Mouse (Mus musculus) heart, embryonic 16.5 days (tissue): Measurements from ENCODE around the gene Fmnl1. TPM values are rescaled to one million over a fixed set of nuclear protein-coding genes. Genes with fewer than 3 reads are reported as not detected.

ENCODE experiments used
- ATAC-seq: fragments of 200-750 bp; cut with Nextera tagmentation; replicated peaks from 2 replicates; pipeline ENCODE4 v1.8.0; 2017; ENCODE audit warnings: moderate number of reproducible peaks; ENCODE audit not compliant: insufficient read depth, low FRiP score; ENCODE audit errors: extremely low read depth
- H3K27ac ChIP-seq: fragments of 300-500 bp; sonication (generic); 2 replicates; pipeline ENCODE4 v1.5.1; 2014; ENCODE audit warnings: mild to moderate bottlenecking, low read length, control low read depth, moderate library complexity
- H3K27me3 ChIP-seq: fragments of 300-500 bp; sonication (generic); 2 replicates; pipeline ENCODE4 v1.6.1; 2014; ENCODE audit warnings: low read length, mixed read lengths; ENCODE audit not compliant: control insufficient read depth, insufficient read depth
- H3K36me3 ChIP-seq: fragments of 300-500 bp; sonication (generic); 2 replicates; pipeline ENCODE4 v1.6.1; 2014; ENCODE audit not compliant: control insufficient read depth, insufficient read depth
- H3K4me1 ChIP-seq: fragments of 300-500 bp; sonication (generic); 2 replicates; pipeline ENCODE4 v1.6.1; 2014; ENCODE audit warnings: low read length, mixed read lengths; ENCODE audit not compliant: control insufficient read depth, insufficient read depth
- H3K4me2 ChIP-seq: fragments of 300-500 bp; sonication (generic); 2 replicates; pipeline ENCODE4 v1.6.1; 2014; ENCODE audit warnings: low read depth, mild to moderate bottlenecking, control low read depth, low read length
- H3K4me3 ChIP-seq: fragments of 300-500 bp; sonication (generic); 2 replicates; pipeline ENCODE4 v1.5.1; 2014; ENCODE audit warnings: mild to moderate bottlenecking, control low read depth, low read length
- H3K9ac ChIP-seq: fragments of 300-500 bp; sonication (generic); 2 replicates; pipeline ENCODE4 v1.6.1; 2014; ENCODE audit warnings: low read length, control low read depth
- H3K9me3 ChIP-seq: fragments of 300-500 bp; sonication (generic); replicated peaks from 2 replicates; pipeline ENCODE4 v1.6.1; 2016; ENCODE audit warnings: low read length; ENCODE audit not compliant: control insufficient read depth
- WGBS: fragments of 180-500 bp; shearing (Covaris S2); extraction: QIAGEN DNeasy Blood & Tissue Kit; methylation state at CpG from one replicate; pipeline ENCODE4 v1.1.7; 2014; 5-methylcytosine and 5-hydroxymethylcytosine counted together
- polyA plus RNA-seq: library from polyadenylated mRNA; unstranded; fragments of >200 nt; fragmentation: Nextera tagmentation; extraction: Ambion mirVana; gene quantifications from 2 replicates; pipeline ENCODE4 v1.2.1, GENCODE M21; 2015

The Fmnl1 gene
- polyA plus RNA-seq, 1 experiment from 2014 or later = 7.6 TPM

DNA sequence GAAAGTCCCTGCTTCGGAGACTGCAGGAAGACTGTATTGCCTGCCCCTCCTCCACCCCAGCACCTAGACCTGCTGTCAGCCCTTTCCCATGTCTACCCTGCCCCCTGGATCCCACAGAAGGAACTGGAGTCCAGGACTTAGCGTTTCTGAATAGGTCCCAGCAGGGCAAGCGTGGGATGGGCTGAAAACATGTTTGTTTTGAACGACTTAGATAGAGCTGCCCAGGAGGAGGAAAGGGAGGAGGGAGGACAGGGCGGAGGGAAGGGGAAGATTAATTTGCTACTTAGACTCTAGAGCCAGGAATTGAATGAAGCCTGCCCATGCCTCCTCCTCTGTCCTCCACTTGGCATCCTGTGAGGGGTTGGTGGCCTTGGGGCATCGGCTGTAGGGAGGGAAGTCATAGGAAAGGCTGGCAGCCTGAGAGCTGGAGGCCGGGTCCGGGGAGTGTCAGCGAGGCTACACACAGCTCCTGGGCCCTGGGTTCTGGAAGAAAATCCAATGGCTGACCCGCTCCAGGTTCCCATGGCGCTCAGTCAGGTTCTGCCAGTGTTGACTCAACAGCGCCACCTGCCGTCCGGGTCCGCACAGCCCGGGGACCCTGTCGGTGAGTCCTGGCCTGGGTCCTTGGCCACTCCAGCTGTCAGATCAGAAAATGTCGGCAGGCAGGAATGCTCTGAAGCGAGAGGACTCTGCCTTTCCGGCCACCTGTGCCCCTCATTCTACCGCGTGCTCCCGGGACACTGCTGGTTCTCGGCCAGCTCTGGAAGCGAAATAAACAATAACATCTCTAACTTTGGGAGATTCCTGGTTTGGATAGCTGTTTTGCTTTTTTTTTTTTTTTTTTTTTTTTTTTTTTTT, 12.1 kb upstream of the Fmnl1 start:
- WGBS = 2% methylated on average over 25 of the region's 25 CpGs
- peak overlapping the region; percentile 60 for H3K9ac ChIP-seq
- H3K9me3 ChIP-seq = no peaks in the 10 kb centered on the region
- H3K4me2 ChIP-seq = peak overlapping the region; percentile 67
- H3K27ac ChIP-seq = peak overlapping the region; percentile 46; the same call in 1 of the 2 replicates
- H3K36me3 ChIP-seq = no peaks in the 10 kb centered on the region
- no peaks in the 10 kb centered on the region for H3K27me3 ChIP-seq
- peaks cover 6% of the 10 kb centered on the region for H3K4me1 ChIP-seq
- peak; percentile 95 for ATAC-seq
- H3K4me3 ChIP-seq = peak overlapping the region; percentile 44

DNA sequence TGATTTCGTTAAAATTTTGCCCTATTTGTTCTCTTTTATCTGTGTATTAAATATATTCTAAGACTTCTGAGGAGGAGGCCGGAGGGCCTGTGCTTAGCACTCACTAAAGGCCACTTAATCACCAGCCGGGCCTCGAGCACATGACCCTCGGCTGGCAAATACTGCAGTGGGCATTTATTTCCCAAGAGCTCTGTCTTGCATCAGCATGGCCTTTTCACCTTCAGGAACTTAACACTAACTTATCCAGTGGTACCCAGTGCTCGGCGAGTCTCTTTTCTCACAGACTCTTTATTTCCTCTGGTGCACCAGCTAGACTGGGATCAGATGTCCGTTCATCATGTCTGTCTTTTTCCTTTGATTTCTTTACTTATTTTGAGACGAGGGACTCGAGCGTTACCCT, 10.2 kb upstream of the Fmnl1 start:
- Histone ChIP-seq H3K9ac (no peak overlapping the region), H3K4me1 (peaks cover 6% of the 10 kb centered on the region), H3K36me3 (no peaks in the 10 kb centered on the region), H3K4me3 (no peak overlapping the region), H3K27me3 (no peaks in the 10 kb centered on the region), H3K27ac (no peak overlapping the region), H3K9me3 (no peaks in the 10 kb centered on the region), H3K4me2 (no peak overlapping the region)
- ATAC-seq = no peak
- 89% methylated on average over 11 of the region's 11 CpGs for WGBS

DNA sequence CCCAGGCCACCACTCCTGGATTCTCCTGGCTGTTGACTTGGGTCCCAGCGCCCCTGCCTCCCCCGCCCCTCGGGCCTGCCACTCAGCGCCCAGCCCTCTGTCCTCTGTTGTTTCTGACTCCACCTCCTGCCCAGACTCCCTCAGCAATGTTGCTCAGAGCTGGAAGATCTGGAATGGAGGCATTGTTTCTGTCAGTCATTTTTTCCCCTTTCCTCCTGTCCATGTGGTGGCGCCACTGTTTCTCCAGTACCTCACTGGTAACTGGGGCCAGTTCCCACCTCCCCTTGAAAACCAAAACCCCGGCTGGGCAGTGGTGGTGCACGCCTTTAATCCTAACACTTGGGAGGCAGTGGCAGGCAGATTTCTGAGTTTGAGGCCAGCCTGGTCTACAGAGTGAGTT, 9.5 kb upstream of the Fmnl1 start:
- Histone ChIP-seq H3K36me3 (no peaks in the 10 kb centered on the region), H3K9me3 (no peaks in the 10 kb centered on the region), H3K27me3 (no peaks in the 10 kb centered on the region), H3K4me3 (no peak overlapping the region), H3K4me1 (peaks cover 6% of the 10 kb centered on the region), H3K27ac (no peak overlapping the region), H3K9ac (no peak overlapping the region), H3K4me2 (no peak overlapping the region)
- 72% methylated on average over 7 of the region's 7 CpGs for WGBS
- no peak for ATAC-seq

DNA sequence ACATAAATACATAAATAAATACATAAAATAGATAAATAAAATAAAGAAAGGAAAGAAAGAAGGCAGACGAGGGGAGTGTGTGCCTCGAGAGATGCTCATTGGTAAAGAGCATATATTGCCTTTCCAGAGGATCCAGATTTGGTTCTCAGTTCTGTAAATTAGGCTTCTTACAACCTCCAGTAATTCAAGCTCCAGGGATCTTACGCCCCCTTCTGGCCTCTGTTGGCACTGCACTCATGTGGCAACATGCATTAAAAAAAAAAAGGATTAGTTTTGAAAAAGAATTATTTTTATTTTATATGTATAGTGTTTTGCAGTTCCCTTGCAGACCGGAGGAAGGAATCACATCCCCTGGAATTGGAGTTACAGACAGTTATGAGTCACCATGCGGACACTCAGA, 8.8 kb upstream of the Fmnl1 start:
- WGBS = 87% methylated on average over 5 of the region's 5 CpGs
- Histone ChIP-seq H3K9ac (no peak overlapping the region), H3K4me2 (no peak overlapping the region), H3K36me3 (no peaks in the 10 kb centered on the region), H3K27ac (no peak overlapping the region), H3K27me3 (no peaks in the 10 kb centered on the region), H3K9me3 (no peaks in the 10 kb centered on the region), H3K4me3 (no peak overlapping the region), H3K4me1 (peaks cover 6% of the 10 kb centered on the region)
- no peak for ATAC-seq

DNA sequence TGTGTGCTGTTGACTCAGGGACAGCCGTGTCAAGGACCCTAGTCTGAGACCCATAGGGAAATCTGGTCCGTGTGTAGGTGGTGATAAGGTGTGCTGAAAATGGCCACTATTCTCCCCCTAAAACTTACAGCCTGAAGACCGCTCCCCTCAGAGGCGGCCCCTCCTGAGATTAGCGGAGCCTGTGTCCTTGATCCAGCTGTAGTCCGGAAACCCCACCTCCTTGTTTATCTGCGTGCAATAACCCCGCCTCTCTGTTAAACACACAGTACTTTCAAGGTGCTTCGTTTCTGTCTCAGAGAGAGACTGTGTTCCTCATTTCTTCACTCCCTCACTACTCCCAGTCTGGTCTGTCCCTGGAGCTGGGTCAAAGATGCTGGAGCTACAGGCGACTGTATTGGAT, 6.5 kb upstream of the Fmnl1 start:
- 21% methylated on average over 10 of the region's 10 CpGs for WGBS
- peak; percentile 20; the same call in 1 of the 2 replicates for ATAC-seq
- Histone ChIP-seq H3K4me1 (no peaks in the 10 kb centered on the region), H3K36me3 (no peaks in the 10 kb centered on the region), H3K9me3 (no peaks in the 10 kb centered on the region), H3K27me3 (peaks cover 2% of the 10 kb centered on the region; the same call in 1 of the 2 replicates), H3K27ac (no peak overlapping the region), H3K4me2 (no peak overlapping the region), H3K4me3 (no peak overlapping the region), H3K9ac (no peak overlapping the region)

DNA sequence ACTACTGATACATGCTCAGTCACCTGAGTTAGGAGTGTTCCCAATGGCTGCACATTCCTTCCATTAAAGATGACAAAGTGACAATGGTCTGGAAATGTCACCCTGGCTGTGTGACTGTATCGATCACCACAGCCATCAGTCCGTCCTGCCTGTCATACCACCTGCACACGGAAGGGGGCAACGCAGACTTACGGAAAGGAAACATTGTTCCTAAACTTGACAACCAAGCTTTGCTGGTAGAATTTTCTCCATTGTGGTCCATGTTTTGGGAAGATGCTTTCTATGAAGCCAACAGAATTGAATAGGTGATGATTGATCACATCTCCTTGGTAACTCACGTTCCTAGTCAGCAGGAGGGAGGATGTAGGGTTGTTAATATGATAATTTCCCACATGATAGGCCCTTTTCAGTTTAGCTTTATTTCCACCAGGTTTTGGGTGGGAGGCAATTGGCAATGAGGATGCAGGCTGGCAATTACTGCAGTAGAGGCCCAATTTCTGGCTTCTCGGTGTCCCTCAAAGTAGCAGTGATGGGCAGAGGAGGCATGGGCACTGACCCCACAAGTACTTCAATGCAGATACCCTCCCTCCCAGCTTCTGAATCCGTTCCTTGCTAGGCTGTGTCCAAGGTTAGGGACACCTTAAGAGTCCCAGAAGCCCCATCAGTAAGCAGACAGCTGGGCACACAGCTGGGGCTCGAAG, 2.1 kb upstream of the Fmnl1 start:
- no peak for ATAC-seq
- Histone ChIP-seq H3K9ac (no peak overlapping the region), H3K4me1 (peaks cover 10% of the 10 kb centered on the region), H3K36me3 (no peaks in the 10 kb centered on the region), H3K4me2 (no peak overlapping the region), H3K27ac (no peak overlapping the region), H3K9me3 (no peaks in the 10 kb centered on the region), H3K27me3 (peaks cover 18% of the 10 kb centered on the region), H3K4me3 (no peak overlapping the region)
- 28% methylated on average over 9 of the region's 9 CpGs for WGBS

DNA sequence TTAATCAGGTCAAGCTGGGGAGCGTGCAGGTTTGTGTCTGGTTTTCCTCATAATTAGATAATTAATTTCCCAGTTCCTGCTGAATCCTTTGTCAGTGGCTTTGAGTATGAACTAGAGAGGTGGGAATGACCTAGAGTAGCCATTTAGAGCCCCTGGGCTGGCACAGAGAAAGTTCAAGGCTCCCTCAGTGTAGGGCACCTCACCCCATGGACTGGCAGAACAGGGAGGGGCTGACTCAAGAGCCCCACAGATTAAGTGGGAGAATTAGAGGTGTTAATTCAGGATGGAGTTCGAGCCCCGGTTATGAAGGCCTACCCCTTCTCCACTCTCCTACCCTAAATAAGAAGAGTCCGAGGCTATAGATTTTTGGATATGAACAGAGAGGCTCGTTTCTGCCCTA, 1.2 kb upstream of the Fmnl1 start:
- Histone ChIP-seq H3K27ac (no peak overlapping the region), H3K4me3 (no peak overlapping the region), H3K4me2 (no peak overlapping the region), H3K4me1 (peaks cover 13% of the 10 kb centered on the region), H3K27me3 (peaks cover 18% of the 10 kb centered on the region), H3K36me3 (no peaks in the 10 kb centered on the region), H3K9ac (no peak overlapping the region), H3K9me3 (no peaks in the 10 kb centered on the region)
- 85% methylated on average over 5 of the region's 5 CpGs for WGBS
- ATAC-seq = no peak

DNA sequence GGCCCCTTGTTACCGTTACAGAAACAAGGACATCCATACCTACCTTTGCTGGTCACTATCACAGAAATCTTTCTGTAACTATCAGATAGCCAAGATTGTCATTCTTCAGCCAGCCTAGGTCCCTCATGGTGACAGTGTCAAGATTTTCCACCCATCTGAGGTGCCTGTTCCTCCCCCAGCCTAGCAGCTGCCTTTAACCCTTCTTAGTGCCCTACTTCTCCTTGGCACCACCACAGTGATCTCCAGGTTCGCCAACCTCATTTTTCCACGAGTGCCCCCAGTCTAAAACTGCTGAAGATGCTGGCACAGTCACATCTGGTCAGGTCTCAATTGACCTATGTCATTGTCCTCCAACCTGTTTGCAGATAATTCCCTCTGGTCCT, 805 bp upstream of the Fmnl1 start:
- no peaks in the 10 kb centered on the region for H3K9me3 ChIP-seq
- peak overlapping the region; percentile 69 for H3K4me3 ChIP-seq
- no peak overlapping the region for H3K27ac ChIP-seq
- WGBS = 49% methylated on average over 3 of the region's 3 CpGs
- no peak overlapping the region; the same call in 1 of the 2 replicates for H3K9ac ChIP-seq
- no peak for ATAC-seq
- peaks cover 18% of the 10 kb centered on the region for H3K4me1 ChIP-seq
- no peaks in the 10 kb centered on the region for H3K36me3 ChIP-seq
- peaks cover 18% of the 10 kb centered on the region for H3K27me3 ChIP-seq
- peak overlapping the region; percentile 97 for H3K4me2 ChIP-seq

DNA sequence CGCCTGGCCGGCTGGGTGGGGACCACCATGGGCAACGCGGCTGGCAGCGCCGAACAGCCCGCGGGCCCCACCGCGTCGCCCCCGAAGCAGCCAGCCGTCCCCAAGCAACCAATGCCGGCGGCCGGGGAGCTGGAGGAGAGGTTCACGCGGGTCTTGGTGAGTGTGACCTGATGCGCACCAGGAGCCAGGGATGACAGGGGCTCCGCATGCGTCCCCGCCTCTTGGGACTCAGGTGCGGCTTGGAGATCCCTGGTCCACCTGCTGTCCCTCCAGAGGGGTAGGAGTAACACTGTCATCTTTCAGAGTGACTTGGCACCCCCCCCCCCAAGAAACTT, 346 bp downstream of the Fmnl1 start:
- WGBS = 2% methylated on average over 23 of the region's 23 CpGs
- Histone ChIP-seq H3K9me3 (no peaks in the 10 kb centered on the region), H3K4me1 (peaks cover 21% of the 10 kb centered on the region), H3K4me2 (peak overlapping the region; percentile 97), H3K27me3 (peaks cover 18% of the 10 kb centered on the region), H3K36me3 (no peaks in the 10 kb centered on the region), H3K4me3 (peak overlapping the region; percentile 69), H3K9ac (peak overlapping the region; percentile 83), H3K27ac (peak overlapping the region; percentile 50)
- 0 out of 2 replicates have a peak, but pooled peaks have one; percentile 1 for ATAC-seq
